Mouse (Mus musculus) testis, adult 2 months (tissue): ENCODE data around the gene Colec11.

Experiments used
- CTCF ChIP-seq: fragments of 200-500 bp; IDR thresholded peaks from 2 replicates; pipeline ENCODE4 v1.5.1; 2012; ENCODE audit warnings: low read depth, mild to moderate bottlenecking, inconsistent platforms, low read length, moderate library complexity; ENCODE audit not compliant: control insufficient read depth, insufficient read depth, insufficient replicate concordance
- POLR2A ChIP-seq: fragments of 200-500 bp; IDR thresholded peaks from 2 replicates; pipeline ENCODE4 v1.6.1; 2012; ENCODE audit warnings: low read depth, mild to moderate bottlenecking, inconsistent platforms, low read length, moderate library complexity; ENCODE audit not compliant: control insufficient read depth

DNA sequence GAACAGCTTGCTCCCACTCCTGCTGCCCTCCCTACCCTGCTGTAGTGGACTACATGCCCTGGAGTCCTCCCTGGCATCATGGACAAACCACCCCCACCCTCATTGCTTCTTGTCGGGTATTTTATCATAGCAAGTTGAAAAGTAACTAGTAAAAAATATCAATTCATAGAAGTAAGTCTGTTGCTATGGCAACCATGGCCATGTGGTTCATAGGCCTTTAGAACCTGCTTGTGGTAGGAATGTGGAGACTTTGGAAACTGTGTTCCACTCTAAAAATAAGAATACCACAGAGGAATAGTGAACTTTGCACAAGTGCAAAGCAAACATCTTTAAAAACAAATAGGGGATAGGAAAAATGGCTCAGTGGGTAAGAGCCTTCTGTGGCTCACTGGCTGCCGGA is 50.9 kb downstream of the Colec11 start:
- TF ChIP-seq POLR2A (no peak), CTCF (no peak)
